Mouse (Mus musculus) cerebellum, adult 11 months (tissue): ENCODE measurements at regions not wholly inside any gene's neighbourhood (a gene's known extent, or its start where the extent isn't known, plus 50 kb on each side); places are given as distances from the start of the nearest gene placed in this dataset.

Source experiments
- DNase-seq: peaks from one replicate; pipeline ENCODE4 v3.0.0; 2022

DNA sequence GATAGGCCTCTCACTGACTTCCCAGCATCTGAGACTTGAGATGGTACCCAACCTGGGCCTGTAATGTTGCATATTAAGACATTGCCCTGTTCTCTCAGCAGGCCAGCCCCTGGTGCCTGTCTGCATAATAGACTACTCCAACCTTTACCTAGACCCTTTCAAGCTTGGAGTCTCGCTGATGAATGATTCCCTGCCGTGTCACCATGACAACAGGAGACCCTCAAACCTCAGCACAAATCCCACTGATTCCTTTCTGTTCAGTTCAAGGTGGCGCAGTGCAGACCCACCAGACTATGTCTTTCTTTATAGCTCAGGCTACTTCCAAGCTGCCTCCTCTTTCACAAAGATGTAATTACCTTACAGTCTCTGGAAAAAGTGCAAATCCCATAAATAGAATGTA lies 172.0 kb downstream of the Dcdc2c start:
- DNase-seq, result no peak

DNA sequence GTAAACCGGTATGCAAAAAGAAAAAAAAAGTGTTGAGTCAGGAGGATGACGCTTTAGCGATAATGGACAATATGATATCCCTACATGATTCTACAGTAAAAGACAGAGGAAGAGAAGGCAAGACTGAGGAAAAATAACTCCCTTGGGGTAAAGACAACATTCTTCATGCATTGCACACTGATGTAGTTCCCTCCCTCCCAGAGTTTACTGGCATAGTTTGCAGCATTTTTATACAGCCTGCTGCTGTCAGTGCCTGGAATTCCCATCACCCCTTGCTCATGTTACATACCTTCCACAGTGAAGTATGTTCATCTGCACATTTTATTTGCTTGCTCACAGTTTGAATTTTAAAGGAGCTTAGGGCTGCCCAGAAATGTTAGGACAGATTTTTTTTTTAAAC lies 174.2 kb downstream of the Dcdc2c start:
- DNase-seq, result no peak

DNA sequence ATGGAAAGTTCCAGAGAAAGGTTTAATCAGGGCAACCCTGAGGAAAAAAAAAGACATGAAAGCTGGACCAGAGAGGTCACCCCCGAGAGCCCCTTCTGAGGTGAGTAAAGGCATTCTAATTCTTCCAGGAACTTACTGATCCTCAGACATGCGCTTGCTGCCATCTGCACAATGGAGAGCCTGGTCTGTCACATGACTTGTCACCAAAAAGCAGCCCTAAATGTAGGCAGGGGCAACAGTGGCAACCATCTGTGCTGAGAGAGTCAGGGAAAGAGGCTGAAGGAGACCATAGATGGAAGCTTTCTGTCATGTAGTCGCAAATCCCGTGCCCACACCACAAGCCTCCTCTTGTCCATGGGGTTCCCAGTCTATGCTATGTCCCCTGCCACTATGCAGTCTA lies 174.8 kb downstream of the Dcdc2c start:
- no peak for DNase-seq

DNA sequence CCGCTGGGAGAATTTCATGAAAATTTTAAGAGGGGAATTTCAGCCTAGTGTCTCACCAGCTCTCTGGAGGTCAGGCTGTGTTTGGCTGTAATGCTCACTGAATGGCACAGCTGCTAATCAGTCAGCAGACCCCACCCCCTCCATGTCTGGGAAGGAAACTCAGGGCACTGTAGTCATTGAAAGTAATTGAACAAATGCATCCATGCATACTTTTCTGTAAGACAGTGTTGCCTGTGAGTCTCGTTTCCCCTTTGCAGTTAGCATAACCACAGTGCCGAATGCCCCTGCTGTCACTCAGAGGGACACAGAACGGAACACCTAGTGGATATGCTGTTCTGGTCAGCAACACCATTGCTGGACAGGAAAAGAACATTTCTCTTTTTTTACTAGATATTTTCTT lies 175.4 kb downstream of the Dcdc2c start:
- no peak for DNase-seq

DNA sequence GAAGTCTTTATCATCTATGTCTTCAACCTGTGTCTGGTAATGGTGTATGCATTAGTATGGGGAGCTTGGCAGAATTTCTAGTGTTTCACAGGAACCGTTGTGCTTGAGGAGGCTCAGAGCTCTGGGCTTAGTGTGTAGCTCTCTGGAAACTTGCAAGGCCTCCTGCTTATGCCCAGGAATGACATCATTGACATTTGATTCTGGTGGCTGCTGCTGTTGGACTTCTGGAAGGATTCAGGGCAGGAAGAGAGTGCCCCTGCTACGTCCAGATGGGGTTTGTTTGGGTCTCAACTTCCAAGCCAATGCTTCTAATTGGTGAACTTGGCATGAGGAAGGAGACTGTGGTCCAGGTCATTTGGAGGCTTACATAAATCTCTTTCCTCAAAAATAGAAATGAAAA lies 186.9 kb downstream of the Dcdc2c start:
- no peak for DNase-seq

DNA sequence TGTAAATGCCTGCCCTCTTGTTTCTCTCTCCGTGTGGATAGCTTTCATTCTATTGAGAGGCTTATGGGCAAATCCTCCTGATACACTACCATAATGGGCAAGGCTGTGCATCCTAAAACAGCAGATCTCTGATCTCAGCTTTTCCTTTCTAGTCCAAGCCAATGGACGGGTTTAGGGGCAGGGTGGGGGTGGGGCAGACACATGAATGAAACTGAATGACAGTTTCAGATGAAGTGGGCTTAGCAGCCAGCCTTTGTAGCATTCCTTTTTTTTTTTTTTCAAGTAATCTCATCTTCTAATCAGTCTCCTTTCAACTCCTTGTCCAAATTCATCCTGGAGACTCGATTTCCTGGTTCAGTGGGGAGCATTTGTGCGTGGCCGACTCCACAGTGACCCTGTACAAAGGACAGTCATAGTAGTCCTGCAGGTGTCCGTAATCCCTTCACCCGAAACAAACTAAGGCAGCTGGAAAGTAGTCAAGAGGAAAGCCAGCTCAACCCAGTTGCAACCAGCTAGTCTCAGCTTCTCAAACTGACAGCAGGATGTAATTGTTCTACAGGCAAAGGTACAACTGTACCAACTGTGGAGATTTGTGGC lies 193.4 kb downstream of the Dcdc2c start:
- no peak for DNase-seq

DNA sequence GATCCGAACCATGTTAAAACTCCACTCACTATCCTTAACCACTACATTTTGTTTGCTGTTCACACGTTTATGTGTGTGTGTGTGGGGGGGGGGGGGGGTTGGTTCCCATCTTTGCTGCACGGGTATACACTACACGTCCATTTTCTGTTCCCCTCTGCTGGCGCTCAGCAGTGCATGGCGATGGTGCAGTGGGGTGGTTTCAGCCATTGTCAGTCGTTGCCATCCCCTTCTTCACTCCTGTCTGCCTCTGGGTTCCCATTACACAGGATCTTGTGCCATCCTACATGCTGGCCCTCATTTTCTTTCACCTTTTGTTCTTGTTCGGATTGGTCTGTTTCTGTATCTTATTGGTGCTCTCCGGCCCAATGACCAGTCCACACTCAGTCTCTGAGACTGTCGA lies 194.4 kb downstream of the Dcdc2c start:
- DNase-seq, result no peak

DNA sequence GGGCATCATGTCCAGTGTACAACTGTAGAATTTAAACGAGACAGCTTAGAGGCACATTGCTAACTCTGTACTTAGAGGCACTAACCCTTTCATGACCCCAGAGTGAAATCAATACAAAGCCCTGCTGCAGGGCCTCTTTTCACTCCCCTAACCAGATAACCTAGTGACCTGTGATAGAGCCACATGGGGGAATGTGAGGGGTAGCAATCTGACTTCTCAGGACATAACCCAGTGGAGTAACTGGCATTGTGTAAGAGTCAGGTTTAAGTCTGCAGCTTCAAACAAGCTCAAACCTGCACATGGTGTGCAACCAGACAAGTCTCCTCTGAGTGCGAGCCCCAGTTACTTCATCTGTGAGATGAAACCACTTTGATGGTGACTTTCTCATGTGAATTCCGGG lies 199.1 kb downstream of the Dcdc2c start:
- no peak for DNase-seq

DNA sequence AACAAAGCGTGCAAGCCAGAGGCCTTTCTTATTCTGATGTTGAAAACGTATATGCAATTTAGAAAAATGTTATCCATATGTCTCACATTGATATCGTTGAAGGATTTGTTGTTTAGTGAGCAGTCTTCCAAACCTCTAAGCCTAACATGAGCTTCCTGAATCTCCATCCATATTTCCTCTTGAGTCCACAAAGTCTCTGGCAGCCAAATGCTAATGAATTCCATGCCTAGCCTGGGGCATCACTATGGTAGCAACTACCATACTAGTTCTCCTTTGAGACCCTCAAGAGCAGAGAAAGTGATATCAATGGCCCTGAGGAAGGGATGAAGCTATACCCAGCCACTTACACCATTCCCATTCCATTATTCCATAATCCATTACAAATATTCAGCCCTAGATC lies 199.6 kb downstream of the Dcdc2c start:
- no peak for DNase-seq

DNA sequence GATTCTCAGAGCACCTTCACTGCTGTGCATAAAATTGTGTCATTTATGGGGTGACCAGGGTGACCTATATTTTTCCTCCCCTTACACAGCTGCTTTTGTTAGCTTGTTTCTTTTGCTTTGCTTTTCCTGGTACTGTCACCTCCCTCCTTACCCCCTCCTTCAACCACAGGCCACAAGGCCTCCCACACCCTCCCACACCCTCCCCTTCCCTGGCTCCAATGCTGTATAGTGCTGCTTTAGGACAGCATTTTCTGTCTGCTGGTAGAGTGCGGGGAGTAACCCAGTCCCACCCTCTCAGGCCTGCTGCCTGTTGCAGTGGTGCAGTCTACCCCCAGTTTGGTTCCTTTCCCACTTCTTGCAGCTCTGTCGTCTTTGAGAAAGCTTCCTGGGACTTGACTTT lies 209.5 kb downstream of the Dcdc2c start:
- no peak for DNase-seq

DNA sequence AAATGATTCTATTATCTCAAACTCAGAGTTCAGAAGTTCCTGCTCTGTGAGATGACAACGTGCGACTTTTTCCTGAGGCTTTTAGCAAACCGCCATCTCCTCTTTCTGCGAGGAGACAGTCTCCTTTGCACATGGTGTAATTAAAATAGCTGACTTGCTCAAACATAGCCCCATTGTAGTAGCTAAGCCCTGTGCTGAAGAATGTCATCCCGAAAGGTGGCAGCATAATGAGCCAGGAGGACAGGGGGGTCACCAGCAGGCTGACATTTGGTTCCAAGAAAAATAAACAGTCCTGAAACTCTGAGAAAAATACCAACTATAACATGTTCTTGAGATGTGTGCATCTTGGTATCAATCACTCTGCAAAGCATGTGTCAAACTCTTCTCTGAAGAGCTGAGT lies 219.6 kb downstream of the Dcdc2c start:
- no peak for DNase-seq

DNA sequence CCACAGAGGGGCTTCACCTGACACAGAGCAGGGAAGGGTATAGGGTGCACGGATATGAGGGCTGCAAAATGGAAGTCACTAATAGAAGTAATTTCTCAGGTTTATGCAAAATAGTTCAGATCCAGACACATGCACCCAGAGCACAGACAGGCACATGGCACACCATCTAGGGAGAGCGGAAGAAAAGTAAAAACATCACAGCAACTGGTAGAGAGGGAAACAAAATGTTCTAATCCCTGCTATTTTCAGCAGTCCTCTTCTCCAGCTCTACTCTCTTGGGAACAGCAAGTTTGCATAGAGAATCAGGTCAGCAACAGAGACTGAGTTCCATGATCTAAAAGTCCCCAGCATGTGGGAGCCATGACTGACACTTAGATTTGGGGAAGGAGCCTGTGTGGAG lies 220.4 kb downstream of the Dcdc2c start:
- DNase-seq, result no peak

DNA sequence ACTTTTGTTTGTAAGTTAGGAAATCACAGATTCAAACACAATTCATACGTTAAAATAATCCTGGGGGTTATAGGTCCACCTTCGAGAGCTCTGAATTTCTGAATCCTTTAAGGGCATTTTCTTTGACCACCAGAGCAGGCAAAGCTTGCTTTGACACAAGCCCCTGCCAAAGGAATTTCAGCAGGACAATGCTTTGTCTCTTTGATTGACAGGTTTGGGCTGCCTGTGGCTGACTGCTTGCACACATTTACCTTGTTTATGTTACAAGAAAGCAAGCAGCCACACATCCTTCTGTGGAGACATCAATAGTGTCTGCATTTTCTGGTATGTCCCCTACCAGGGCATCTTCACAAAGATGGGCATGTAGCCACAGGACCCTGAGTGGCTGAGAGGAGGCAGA lies 228.5 kb downstream of the Dcdc2c start:
- no peak for DNase-seq

DNA sequence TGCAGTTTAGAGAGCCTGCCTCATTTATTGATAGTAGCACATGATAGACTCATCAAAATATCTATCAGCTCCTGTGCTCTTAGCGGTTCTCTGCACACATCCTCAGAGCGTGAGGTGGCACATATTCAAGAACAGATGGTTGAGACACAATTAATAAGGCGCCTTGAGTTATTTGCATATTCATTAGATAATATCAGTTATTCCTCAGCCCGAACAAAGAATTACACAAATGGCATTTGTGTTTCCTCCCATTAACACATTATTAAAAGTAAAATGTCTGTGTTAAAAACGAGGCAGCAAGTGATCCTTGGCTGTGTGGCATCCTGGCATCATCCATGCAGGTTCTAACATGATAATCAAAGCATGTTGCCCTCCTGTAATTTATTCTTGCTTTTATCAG lies 243.0 kb downstream of the Dcdc2c start:
- DNase-seq, result no peak

DNA sequence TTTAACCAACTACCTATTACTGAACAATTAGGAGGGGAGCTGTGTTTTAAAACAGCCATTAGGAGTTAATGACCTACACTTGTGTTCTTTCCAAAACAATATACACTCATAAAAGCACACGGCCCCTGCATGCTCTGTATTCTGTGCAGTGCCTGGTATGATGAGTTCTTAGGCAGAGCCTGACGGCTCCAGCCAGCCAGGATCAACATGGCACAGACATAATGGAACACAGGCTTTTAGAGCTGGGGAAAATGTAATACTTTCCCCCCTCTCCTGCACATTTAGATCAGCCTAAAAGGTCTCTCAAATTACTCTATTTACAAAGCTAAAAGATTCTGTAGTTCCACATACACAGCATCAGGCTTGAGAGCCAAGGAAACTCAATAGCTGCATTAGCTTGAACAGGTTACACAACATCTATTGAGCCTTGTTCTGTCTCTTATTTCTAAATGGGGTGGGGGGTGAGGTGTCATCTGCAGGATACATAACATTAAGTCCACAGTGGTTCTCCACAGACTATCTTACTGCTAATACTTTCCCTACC lies 250.1 kb downstream of the Dcdc2c start:
- no peak for DNase-seq

DNA sequence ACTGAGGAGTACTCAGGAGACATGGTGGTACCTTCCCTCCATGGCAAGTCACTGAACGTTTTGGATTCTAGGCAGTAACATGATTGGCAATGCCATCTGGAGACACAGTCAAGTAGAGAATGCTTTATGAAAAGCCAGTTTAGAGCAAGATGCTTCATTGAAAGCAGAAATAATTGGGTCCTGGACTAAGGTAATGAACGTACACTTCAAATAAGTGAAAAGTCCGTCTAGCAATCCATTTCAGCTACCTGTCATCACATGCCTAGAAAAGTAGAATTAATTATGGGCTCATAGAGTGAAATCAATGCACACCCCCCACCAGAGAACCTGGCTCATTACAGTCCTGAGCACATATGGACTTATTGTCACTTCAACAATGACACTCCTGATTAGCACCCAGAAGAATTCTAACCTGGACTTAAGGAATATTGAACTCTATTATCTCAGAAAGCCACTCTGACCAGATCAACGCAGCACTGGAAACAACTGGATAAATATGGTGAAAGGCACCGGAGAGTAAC lies 263.8 kb downstream of the Dcdc2c start:
- DNase-seq, result no peak

DNA sequence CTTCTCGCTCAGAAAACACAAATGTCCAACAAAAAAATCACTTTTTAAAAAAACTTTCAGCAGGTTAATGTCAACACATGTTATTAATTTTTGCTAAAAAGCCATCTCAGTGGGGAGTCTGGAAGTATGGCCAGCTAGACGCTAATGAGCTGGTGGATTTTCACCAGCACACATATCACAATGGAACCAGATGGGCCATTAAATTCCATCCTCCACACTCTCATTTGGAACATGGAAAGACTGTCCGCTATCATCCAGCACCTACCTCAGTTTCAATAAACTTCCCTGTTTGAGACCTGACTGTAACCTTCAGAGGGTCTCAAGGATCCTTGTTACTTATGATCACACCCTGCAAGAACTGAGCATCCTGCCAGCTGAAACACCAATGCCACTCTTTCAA lies 296.7 kb downstream of the Dcdc2c start:
- no peak for DNase-seq

DNA sequence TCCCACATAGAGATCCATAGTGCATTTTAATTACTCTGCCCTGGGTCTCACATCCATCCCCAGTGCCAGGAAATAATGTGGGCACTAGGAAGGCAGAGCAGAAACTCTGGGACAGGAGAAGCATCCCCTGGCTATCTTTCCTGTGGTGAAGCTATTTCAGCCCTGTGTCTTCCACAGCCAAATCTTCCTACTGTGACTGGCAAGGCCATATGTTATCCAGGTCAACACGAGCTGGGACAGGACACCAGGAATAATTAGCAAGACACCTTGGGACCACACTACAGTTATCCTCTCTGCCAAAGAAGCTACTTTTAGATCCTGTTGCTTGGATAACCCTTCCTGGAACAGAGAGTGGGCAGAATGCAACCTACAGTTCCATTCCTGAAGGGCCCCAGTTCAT lies 301.7 kb downstream of the Dcdc2c start:
- DNase-seq, result no peak

DNA sequence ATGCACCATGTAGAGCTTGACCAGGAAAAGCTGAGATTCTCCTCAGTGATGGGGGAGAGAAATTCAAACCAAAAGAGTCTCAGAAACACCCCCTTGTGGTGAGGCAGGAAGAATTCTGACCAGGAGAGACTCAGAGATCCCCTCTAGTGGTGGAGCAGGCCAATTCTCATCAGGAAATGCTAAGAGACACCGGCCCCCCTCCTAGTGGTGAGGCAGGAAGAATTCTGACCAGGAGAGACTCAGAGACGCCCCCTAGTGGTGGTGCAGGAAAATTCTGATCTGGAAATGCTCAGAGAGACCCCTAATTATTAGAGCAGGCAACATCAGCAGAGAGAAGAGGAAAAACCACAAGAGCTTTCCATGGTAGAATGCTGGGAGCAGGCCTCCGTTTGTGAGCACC lies 303.4 kb downstream of the Dcdc2c start:
- no peak for DNase-seq

DNA sequence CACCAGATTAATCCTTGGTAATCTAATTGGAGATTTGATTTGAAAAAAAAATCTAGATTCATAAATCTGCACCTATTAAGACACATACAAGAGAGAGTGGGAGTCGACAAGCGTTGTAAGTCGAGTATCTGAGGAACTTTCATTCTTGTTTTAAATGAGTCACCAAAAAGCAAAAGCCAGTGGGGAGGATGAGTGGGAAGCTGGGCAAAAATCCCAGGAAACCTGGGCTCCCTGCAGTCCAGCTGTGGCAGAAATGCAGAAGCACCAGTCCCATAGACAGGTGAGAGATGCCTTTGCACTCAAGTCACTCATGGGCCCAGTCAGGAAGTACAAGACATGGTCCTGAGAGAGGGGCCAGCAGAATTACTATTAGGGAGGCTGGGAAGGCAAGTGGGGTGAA lies 303.9 kb downstream of the Dcdc2c start:
- DNase-seq, result no peak

DNA sequence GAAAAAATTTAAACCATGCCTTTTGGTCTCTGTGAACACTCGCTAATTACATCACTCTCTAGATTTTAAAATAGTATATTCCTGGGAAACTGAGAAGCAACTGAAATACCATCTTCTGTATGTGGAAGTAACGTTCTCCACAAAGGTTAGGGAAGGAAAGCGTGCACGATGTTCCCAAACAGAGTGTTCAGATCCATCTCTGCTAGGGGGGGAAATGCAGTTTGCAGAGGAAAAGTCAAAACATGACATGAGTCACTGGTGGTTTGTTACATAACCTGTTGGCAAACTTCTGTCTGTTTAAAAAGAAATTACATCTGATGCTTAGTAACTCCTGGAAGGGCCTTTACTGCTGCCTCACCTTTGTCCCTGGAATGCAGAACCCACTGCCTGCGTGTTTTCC lies 314.2 kb downstream of the Dcdc2c start:
- no peak for DNase-seq

DNA sequence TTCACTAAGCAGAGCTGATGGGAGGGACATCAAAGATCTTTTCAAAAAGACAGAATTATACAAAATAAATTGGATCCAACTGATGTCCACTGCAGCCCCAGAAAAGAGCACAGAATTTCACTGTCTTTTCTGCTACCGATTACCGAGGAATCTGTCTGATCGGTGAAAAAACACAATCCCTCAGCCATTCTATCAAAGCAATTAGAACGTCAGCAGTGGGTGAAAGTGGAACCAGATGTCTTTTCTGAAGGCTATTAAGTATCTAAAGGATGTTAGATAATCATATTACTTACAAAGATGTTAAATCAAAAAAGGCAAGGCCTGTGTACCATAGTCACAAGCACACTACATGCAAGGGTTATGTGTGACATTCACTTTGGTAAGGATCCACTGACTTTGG lies 315.2 kb downstream of the Dcdc2c start:
- DNase-seq, result no peak

DNA sequence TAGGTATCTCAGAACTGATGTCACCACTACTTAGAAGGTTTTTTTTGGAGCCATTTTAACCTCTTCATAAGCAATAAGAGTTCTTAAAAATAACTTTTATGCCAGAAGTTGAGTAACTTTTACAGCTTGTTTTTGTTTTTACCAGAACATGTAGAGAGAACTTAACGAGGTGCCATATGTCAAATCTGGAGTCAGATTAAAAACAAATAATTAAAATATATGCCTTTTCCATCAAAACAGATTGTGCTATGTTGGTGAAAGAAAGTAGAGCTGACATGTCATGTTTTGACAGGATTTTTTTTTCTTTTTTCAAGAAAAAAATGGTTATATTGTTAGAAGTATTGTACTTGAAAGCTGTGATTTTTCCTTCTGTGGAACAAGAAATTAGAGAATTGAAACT lies 349.4 kb downstream of the Dcdc2c start:
- no peak for DNase-seq

DNA sequence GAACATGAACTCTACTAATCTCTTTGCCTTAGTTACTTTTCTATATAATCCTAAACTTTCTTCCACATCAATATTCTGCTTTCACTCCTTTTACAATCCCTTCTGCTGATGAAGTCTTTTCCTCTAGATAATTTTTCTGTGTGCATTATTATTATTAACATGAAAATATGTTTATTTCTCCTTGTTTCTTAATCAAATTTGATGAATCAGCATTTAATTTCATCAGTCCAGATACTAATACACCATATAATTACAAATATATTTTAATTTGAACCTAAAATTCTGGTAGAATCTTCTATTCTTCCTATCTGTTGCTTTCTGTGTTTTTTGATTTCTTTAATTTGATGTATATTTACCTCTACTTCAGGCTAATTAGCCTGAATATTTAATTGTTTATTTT lies 365.5 kb downstream of the Dcdc2c start:
- DNase-seq, result no peak

DNA sequence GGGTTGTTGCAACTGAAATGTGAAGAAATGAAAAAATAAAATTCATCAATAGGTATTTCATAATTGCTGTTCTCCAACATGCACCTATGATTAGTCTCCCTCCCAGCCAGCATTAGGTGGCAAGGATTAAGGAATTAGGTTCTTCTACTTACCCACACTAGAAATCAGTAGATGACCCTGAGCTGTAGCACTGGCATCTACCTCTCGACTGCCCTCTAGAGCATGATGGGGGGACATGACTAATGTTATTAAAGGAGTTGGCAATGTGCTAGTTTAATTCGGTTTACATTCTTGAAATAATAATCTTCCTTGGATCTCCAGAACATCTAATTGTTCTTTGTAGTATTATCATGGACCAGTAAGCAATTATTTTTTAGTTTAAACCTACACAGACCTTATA lies 370.9 kb downstream of the Dcdc2c start:
- DNase-seq, result no peak

DNA sequence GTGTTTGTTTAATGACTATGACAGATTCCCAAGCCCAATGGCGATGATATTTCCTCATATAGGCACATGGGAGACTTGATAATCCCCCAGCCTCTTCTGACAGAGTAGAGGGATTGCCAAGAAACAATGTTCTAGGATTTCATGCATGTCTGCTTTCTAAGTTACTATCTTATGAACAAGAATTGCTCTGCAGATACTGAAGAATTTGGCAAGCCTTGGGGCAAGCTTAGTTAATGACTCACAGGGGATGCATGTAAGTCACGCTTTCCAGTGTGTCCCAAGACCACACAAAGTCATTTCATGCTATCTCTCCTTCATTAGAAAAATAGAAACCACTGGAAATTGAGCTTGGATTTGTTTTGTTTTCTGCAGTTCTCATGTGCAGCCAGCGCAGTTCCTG lies 376.2 kb downstream of the Dcdc2c start:
- DNase-seq, result no peak
